ENCODE assay signal across 13 mouse cellular contexts in genomic region chr13:20687453-20687852, GRCm38 (mm10).
DNase-seq lines count a peak whose midpoint lies in the region.
"Had no signal": no experiment of that assay in that cellular context is flagged by ENCODE, and none has a peak within 500 bp of the region (broad histone marks: within the 10 kb centered on the region; RNA-seq: fewer than 3 reads in every experiment).

No protein-coding gene starts in this region.

- intact Hi-C loops in left cerebral cortex, postnatal 10 days (cut with DNase I) = no loop called here

- DNase-seq in frontal cortex, adult 2 months (ENCODE audit: extremely low spot score in 1 of 2, low spot score in 1 of 2) = peak; percentile 33 to 41
- no peak for DNase-seq in frontal cortex, postnatal 25 days (ENCODE audit: low spot score in 2 of 2)
- peak; percentile 17 to 37 for DNase-seq in left cerebral cortex, adult 9 months (ENCODE audit: low spot score in 2 of 2)
- no peak for DNase-seq in left cerebral cortex, postnatal 10 days (ENCODE audit: extremely low spot score in 1 of 2, low spot score in 2 of 2)
- DNase-seq in right cerebral cortex, adult 2 months (ENCODE audit: low spot score in 2 of 2) = peak; percentile 10 to 19
- DNase-seq in right cerebral cortex, postnatal 4 days = no peak
- peak; percentile 32 for DNase-seq in telencephalon, adult 2 months (ENCODE audit: low read depth, low spot score)
- DNase-seq in thymus, postnatal 0 days (ENCODE audit: low spot score) = no peak
- DNase-seq: adrenal gland, postnatal 10 days; cerebellum, adult 11-12 months; cerebellum, adult 9-10 months; cerebellum, postnatal 36 days; gastrocnemius, postnatal 14 days had no signal

Comparison
In these comparisons a context has a peak if more than half of its experiments do, and no peak if none do; other contexts are left out.
1. DNase-seq: peak in frontal cortex, adult 2 months (2 of 2), left cerebral cortex, adult 9 months (2 of 2), right cerebral cortex, adult 2 months (2 of 2) and telencephalon, adult 2 months (single experiment); none in frontal cortex, postnatal 25 days (0 of 2), left cerebral cortex, postnatal 10 days (0 of 2), right cerebral cortex, postnatal 4 days (single experiment) and thymus, postnatal 0 days (single experiment).